Mouse (Mus musculus) lung, postnatal 25 days (tissue): ENCODE measurements around the gene Txndc2.

ENCODE experiments used
- DNase-seq: peaks from one replicate; pipeline ENCODE4 v3.0.0; 2022; ENCODE audit warnings: low spot score

The Txndc2 gene

DNA sequence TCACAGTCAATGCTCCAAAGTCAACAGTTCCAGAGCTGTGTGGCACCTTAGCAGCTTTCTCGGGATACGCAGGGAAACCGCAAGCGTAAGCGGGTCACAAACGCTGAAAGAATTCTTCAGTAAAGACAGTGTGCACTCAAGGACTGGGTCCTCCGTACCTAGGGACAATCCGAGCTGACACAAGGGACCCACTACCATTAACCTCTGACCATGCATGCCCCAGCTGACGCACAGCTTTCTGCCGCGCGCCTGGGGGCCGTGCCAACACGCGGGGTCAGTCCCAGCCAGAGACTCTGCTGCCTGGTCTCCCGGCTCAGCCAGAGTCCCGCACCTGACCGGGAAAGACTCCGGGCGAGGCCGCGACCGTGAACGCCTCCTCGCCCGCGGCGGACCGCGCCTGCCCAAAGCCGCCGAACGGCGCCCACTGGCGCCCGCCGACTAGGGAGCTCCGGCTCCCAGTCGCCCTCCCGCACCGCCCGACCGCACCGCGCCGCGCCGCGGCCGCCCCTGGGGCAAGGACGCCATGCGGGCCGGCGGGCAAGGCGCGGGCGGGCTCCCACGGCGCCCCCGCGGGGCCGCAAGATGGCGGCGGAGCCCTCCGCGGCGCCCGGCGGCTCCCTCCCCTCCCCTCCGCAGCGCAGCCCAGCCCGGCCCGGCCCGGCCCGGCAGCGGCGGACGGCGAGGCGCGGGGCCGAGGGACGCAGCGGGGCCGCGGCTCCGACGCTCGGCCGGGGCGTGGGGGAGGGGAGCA is 29.4 kb downstream of the Txndc2 start:
- DNase-seq: peak; percentile 23

DNA sequence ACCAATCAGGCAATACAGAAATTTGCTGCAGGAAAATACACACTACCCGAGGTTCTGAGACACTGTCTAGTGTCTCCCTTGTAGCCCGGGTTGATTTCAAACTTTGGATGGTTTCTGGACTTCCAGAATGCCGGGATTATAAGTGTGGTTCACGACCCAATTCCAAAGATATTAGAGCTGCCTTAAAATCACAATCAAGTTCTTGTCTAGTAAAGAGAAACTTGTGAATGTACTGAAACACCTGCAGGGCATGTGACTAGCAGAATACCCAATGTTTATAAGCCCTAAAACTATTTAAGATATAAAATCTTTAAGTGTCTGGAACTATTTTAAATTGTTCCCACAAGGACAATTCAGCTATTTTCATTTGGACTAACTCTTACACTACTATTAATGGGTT is 30.2 kb downstream of the Txndc2 start:
- DNase-seq: no peak

DNA sequence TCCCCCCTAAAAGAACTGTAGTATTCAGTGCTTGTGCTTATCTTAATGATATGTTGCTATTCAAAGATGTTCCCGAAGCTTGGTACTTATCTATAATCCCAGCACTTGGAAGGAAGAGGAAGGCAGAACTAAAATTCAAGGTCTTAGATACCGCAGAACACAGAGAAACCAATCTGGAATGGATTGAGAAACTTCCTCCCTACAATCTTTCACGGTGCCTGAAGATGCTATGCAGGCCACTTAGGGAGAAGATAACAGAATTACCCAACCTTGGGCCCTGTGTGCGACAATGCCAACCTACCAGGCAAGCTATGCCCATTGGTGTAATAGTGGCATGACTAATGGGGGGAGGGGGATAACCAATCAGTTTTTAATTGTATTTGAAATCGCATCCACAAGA is 33.2 kb downstream of the Txndc2 start:
- DNase-seq: no peak

DNA sequence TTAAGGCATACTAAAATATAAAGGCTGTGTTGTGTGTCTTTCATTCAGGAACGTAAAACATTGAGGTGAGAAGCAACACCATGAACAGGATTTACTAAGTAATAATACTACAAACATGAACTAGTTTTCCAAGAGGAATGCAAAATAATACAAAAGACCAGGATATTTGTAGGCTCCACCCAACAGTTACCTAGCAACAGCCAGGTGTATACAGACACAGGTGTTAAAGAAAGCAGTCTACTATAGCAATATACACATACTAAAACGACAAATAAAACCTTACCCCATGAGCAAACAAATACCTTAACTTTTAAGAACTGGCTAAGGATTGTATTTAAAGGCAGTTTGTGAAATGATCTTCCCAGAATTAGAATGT is 33.7 kb downstream of the Txndc2 start:
- no peak for DNase-seq

DNA sequence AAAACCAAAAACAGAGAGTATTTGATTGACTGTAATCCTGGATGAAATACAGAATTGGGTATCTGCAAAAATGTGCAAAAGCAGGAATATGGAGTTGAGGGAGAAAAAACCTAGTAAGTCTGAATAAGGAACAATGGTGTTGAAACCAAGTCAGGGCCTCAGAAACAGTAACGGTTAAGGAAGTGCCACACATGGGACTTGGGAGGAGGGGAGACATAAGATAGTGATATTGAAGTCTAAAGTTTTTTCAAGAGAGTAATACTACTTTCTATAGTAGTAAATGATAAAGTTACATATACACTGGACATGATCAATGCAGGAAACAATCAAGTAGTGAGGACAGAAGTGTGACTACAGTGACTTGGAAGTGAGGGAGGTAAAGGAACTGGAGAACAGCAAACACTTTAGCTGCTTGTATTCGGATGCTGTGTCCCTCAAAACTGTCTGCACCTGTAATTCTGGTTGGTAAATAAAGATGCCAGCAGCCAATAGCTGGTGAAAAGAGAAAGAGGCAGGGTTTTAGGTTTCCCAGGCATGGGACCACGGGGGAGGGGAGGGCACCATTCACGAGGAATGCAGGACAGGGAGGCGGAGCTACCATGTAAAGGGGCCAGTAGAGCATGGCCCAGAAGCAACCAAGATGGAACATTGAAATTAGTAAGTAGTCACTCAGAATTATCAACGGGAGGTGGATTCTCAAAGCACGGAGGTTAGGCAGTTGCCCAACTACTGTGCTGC is 34.2 kb downstream of the Txndc2 start:
- no peak for DNase-seq

DNA sequence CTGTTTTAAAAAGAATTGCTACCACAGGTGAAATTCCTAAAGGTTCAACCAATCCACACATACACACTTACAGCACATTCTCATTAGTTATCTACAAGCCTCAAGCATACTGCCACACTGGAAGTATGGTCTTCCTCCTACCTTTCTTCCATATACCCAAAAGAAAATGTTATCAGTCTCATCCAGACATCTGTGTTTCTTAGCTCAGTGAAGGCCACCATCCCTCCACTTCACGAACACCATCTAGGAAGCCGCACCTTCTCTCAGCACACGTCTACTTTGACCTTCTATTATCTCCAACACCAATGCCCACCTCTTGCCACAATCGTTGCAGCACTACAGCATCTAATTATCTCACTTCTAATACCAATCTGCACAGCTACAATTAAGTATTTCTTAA is 36.0 kb downstream of the Txndc2 start:
- DNase-seq: no peak

DNA sequence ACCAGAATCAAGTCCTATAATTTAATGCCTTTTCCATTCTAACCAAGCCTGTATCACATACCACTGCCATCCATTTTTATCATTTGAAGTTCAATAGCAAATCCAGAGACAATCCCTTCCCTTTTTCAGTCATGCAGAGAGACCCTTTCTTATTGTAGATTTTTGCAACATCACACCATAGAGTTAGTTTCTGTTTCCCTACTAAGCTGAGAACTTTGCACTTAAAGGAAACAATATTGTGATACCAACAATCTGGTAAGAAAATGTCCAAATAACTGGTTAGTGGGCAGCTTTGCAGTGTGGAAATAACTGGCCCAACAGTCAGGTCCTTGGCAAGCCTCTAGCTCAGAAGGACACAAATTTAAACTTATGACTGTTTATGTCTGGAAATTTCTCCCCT is 37.1 kb downstream of the Txndc2 start:
- no peak for DNase-seq

DNA sequence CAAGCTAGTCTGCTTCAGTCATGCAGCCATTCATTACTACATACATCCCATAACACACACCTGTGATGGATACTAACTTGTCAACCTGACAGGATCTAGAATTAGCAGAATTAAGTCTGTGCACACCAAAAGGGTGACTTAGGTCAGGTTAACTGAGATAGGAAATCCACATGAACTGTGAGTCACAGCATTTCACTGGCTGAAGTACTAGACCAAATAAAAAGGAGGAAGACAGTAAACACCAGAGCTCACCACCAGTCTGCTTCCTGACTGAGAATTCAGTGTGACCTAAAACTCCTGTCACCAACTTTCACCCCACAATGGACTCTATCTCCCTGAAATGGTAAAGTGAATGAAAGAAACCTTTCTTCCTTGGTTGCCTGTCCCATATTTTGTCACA is 37.7 kb downstream of the Txndc2 start:
- DNase-seq: no peak

DNA sequence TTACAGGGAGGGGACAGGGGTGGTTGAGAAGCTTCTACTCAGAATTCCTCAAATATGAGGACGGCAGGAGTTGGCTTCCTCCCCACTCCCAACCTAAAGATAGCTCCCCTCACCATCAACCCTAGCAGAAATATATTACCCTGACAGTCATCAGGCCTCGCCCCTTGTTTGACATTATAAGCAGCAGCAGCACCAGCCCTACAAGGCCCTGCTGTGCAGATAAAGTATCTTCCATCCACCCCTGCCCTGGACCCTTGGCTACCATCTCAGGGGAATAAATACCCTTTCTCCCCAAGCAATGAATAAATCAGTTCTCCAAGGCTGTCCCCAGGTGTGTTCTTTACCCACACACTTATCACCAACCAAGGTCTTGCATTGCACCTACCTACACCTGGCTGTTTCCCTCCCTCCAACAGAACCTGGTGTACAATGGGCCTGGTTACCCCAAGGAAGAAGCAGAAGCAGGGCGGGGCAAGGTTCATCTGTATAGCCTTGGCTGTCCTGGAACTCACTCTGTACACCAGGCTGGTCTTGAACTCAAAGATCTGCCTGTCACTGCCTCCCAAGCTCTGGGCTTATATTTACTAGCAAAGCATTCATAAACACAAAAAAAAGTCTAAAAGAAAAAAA is 44.0 kb downstream of the Txndc2 start:
- DNase-seq: no peak

DNA sequence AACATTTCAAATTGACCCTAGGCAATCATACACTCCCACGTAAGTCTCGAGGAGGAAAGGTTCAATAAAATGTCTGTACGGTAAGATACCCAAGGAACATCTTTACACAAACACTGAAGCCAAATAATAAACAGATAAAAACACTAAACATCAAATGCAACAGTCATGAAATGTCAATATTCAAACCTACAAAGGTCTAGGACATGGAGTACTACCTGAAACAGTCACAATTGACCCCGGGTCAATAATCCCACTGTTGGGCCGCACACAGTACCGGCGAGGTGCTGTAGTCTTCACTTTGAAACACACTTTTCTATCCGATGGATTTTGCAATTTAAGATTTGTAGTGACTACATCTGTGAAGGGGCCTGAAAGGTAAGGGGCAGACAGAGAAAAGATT is 47.3 kb downstream of the Txndc2 start:
- DNase-seq: no peak
